In the genomic region with DNA sequence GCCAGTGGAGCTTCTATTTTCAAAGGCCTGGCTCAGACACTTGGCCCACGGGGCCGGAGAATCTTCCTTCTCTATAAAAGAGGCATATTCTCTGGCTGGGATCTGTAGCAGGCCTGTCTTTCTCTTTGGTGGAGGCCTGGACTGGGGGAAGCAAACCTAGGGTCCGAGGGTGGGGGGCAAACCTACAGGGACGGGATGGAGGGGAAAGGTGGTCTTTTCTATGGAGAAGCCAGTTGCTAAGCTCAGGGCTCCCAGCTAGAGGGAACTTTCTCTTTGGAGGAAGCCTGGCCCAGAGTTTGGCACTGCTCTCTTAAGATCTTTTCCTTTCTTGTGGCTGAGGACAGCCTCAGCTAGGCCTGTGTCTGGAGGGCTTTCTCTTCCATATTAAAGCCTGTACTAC, we compare ENCODE assay signal across 8 mouse cellular contexts. TPM values are rescaled to one million over a fixed set of nuclear protein-coding genes. Genes with fewer than 3 reads are reported as not detected.
DNase-seq lines count a peak whose midpoint lies in the region; ATAC-seq and TF ChIP-seq lines count a peak whose summit lies in the region.

No protein-coding gene starts in this region.

- no peaks in the 10 kb centered on the region for H3K36me3 ChIP-seq in embryonic facial prominence, embryonic 14.5 days (ENCODE audit: control insufficient read depth, insufficient read depth, low read length)
- H3K36me3 ChIP-seq in intestine, embryonic 14.5 days (ENCODE audit: control insufficient read depth, insufficient read depth, low read length): no peaks in the 10 kb centered on the region
- no peaks in the 10 kb centered on the region for H3K36me3 ChIP-seq in neural tube, embryonic 12.5 days

- H3K4me3 ChIP-seq in left cerebral cortex, adult 2 months: peak overlapping the region; percentile 35
- H3K4me3 ChIP-seq in embryonic facial prominence, embryonic 14.5 days (ENCODE audit: low read depth, low read length): peak overlapping the region; percentile 64
- peak overlapping the region; percentile 27 for H3K4me3 ChIP-seq in intestine, embryonic 14.5 days (ENCODE audit: low read depth, low read length)
- H3K4me3 ChIP-seq in neural tube, embryonic 12.5 days: peak overlapping the region; percentile 75; the same call in 1 of the 2 replicates

- peak overlapping the region; percentile 79 for H3K27ac ChIP-seq in left cerebral cortex, adult 2 months
- peak overlapping the region; percentile 52 for H3K27ac ChIP-seq in embryonic facial prominence, embryonic 14.5 days (replicated peaks; ENCODE audit: low read depth, low read length)
- 0 out of 2 replicates have a peak overlapping the region, but pooled peaks have one; percentile 18 for H3K27ac ChIP-seq in intestine, embryonic 14.5 days (ENCODE audit: low read depth)
- H3K27ac ChIP-seq in neural tube, embryonic 12.5 days: no peak overlapping the region

- intact Hi-C loops in left cerebral cortex, adult 2 months (cut with DNase I): loop anchor here (2.0 to 5.0 kb wide), 2 partner anchors 58 to 275 kb away; a partner anchor contains a TSS
- intact Hi-C loops in left cerebral cortex, postnatal 36 days (cut with DNase I): loop anchor here (5.0 kb wide), 1 partner anchor 205 kb away; no protein-coding TSS in a partner anchor

- WGBS in embryonic facial prominence, embryonic 14.5 days: 58% methylated on average over 4 of the region's 4 CpGs
- 49% methylated on average over 4 of the region's 4 CpGs for WGBS in intestine, embryonic 14.5 days
- 53% methylated on average over 4 of the region's 4 CpGs for WGBS in neural tube, embryonic 12.5 days

- DNase-seq in left cerebral cortex, adult 2 months (ENCODE audit: extremely low spot score in 1 of 2, low spot score in 2 of 2): no peak
- DNase-seq in left cerebral cortex, postnatal 36 days (ENCODE audit: low spot score in 2 of 2): no peak
- no peak for DNase-seq in embryonic facial prominence, embryonic 14.5 days (ENCODE audit: low spot score)
- DNase-seq in intestine, embryonic 14.5 days (ENCODE audit: low spot score): no peak
- no peak for DNase-seq in MN1 (ENCODE audit: low spot score)
- DNase-seq in layer of hippocampus, postnatal 14 days (ENCODE audit: low spot score in 2 of 2): no peak

- TF ChIP-seq CTCF in left cerebral cortex, adult 2 months (IDR thresholded peaks at IDR 0.05): no peak

- H3K9ac ChIP-seq in embryonic facial prominence, embryonic 14.5 days (ENCODE audit: low read depth, low read length): peak overlapping the region; percentile 59
- H3K9ac ChIP-seq in intestine, embryonic 14.5 days (ENCODE audit: low read length): peak overlapping the region; percentile 35; the same call in 1 of the 2 replicates
- H3K9ac ChIP-seq in neural tube, embryonic 12.5 days: 0 out of 2 replicates have a peak overlapping the region, but pooled peaks have one; percentile 30

- H3K4me2 ChIP-seq in embryonic facial prominence, embryonic 14.5 days (ENCODE audit: low read depth, low read length): peak overlapping the region; percentile 54
- H3K4me2 ChIP-seq in intestine, embryonic 14.5 days (ENCODE audit: low read length): peak overlapping the region; percentile 55
- H3K4me2 ChIP-seq in neural tube, embryonic 12.5 days (replicated peaks): peak overlapping the region; percentile 93

- ATAC-seq in embryonic facial prominence, embryonic 14.5 days (ENCODE audit: low read depth): no peak
- no peak; the same call in 1 of the 2 replicates for ATAC-seq in intestine, embryonic 14.5 days (replicated peaks; ENCODE audit: low FRiP score, low TSS enrichment, low read depth)
- ATAC-seq in neural tube, embryonic 12.5 days (ENCODE audit: low FRiP score, low read depth): peak; percentile 11; the same call in 1 of the 2 replicates
- no peak for ATAC-seq in monocyte, adult 5-6 weeks (replicated peaks; ENCODE audit: insufficient number of reproducible peaks, low FRiP score, low TSS enrichment, poor library complexity, severe bottlenecking)

- peaks cover 14% of the 10 kb centered on the region for H3K4me1 ChIP-seq in embryonic facial prominence, embryonic 14.5 days (ENCODE audit: control insufficient read depth, insufficient read depth, low read length)
- peaks cover 7% of the 10 kb centered on the region for H3K4me1 ChIP-seq in intestine, embryonic 14.5 days (replicated peaks; ENCODE audit: control insufficient read depth, insufficient read depth, low read length)
- peaks cover 17% of the 10 kb centered on the region for H3K4me1 ChIP-seq in neural tube, embryonic 12.5 days

- H3K27me3 ChIP-seq in embryonic facial prominence, embryonic 14.5 days (replicated peaks; ENCODE audit: control insufficient read depth, insufficient read depth, low read length): no peaks in the 10 kb centered on the region
- no peaks in the 10 kb centered on the region for H3K27me3 ChIP-seq in intestine, embryonic 14.5 days (replicated peaks; ENCODE audit: control insufficient read depth, insufficient read depth, low read length)
- H3K27me3 ChIP-seq in neural tube, embryonic 12.5 days (replicated peaks): no peaks in the 10 kb centered on the region

- no peaks in the 10 kb centered on the region for H3K9me3 ChIP-seq in embryonic facial prominence, embryonic 14.5 days (ENCODE audit: control insufficient read depth, low read length)
- no peaks in the 10 kb centered on the region for H3K9me3 ChIP-seq in intestine, embryonic 14.5 days (ENCODE audit: control insufficient read depth, low read length)
- H3K9me3 ChIP-seq in neural tube, embryonic 12.5 days: no peaks in the 10 kb centered on the region

RNA-seq across cellular contexts. Expression of a gene that starts 0.7 kb away (rescaled TPM):
- 10 to 100 TPM in 1 of 2 experiments, 1 to 10 TPM in 1; 9.1 to 10.2 TPM for total RNA-seq in left cerebral cortex, adult 2 months (2021)
- total RNA-seq in left cerebral cortex, postnatal 36 days (2021): 1 to 10 TPM; 8.2 to 8.5 TPM
- polyA plus RNA-seq in embryonic facial prominence, embryonic 14.5 days (2014; fragmentation: Nextera tagmentation; extraction: Ambion mirVana): 11.8 and 15.6 TPM in 2 replicates
- 15.0 TPM in 2 replicates for polyA plus RNA-seq in intestine, embryonic 14.5 days (2014; fragmentation: Nextera tagmentation; extraction: Ambion mirVana)
- polyA plus RNA-seq in neural tube, embryonic 12.5 days (2016; fragmentation: Nextera tagmentation; extraction: Ambion mirVana): 12.3 and 13.0 TPM in 2 replicates
- total RNA-seq in monocyte, adult 5-6 weeks (2017): 5.2 to 12.7 TPM (median 8.7 TPM) in 3 replicates
- 1 to 10 TPM; 7.3 to 7.4 TPM for total RNA-seq in layer of hippocampus, postnatal 14 days (2021)

RNA-seq across cellular contexts. Expression of a gene that starts 58.0 kb away (rescaled TPM):
- total RNA-seq in left cerebral cortex, adult 2 months (2021): 1 to 10 TPM; 4.5 to 4.8 TPM
- total RNA-seq in left cerebral cortex, postnatal 36 days (2021): 1 to 10 TPM; 3.9 to 6.0 TPM
- polyA plus RNA-seq in embryonic facial prominence, embryonic 14.5 days (2014; fragmentation: Nextera tagmentation; extraction: Ambion mirVana): 1.5 and 1.9 TPM in 2 replicates
- polyA plus RNA-seq in intestine, embryonic 14.5 days (2014; fragmentation: Nextera tagmentation; extraction: Ambion mirVana): 0.59 and 1.4 TPM in 2 replicates
- polyA plus RNA-seq in neural tube, embryonic 12.5 days (2016; fragmentation: Nextera tagmentation; extraction: Ambion mirVana): 8.7 and 9.3 TPM in 2 replicates
- not detected in 3 replicates for total RNA-seq in monocyte, adult 5-6 weeks (2017)
- total RNA-seq in layer of hippocampus, postnatal 14 days (2021): 1 to 10 TPM; 4.1 to 5.0 TPM
